Mouse (Mus musculus): ENCODE results near the gene Tdrd1. TPM values are rescaled to one million over a fixed set of nuclear protein-coding genes. Genes with fewer than 3 reads are reported as not detected.

The Tdrd1 gene
- total RNA-seq, 2 experiments from 2014 or later, result not detected

GRCm38 (mm10) chr19:56808771-56809170 is 17.2 kb upstream of the Tdrd1 start:
- TF ChIP-seq CTCF (IDR thresholded peaks at IDR 0.05), result peak; percentile 49
- H3K27ac ChIP-seq, result no peak overlapping the region
- no peak overlapping the region for H3K4me3 ChIP-seq
- intact Hi-C loops (cut with DNase I), result no loop called here
- DNase-seq, result no peak

DNA sequence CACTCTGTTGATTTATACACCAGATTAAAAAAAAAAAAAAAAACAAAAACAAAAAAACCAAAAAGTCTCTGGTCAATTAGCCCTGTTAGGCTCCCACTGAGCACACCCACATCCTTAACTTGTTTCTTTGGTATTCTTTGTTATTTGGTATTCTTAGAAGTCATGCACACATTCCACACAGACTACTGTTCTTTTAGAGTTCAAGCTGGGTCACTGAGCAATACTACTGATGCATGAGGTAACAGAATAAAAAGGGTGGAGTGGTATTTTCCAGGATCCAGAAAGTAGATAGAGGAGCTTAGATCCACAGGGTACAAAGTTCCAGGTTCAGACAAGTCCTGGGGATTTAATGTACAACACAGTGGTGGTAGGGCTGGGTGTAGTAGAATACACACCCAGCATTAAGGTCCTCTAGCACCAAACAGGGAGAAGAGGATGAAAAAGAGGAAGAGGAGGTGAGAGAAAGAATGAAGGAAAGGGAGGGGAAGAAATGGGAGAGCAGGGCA is 15.3 kb upstream of the Tdrd1 start:
- Histone ChIP-seq H3K27ac (no peak overlapping the region; the same call in 1 of the 2 replicates), H3K4me3 (no peak overlapping the region)
- TF ChIP-seq CTCF (IDR thresholded peaks at IDR 0.05), result no peak
- DNase-seq, result no peak
- intact Hi-C loops (cut with DNase I), result loop anchor here (10.0 kb wide), 2 partner anchors 386 to 554 kb away; partner anchors contain the start of gene Fam160b1

- peak; percentile 70 for TF ChIP-seq CTCF (IDR thresholded peaks at IDR 0.05)
- peak; percentile 68 for DNase-seq
- H3K27ac ChIP-seq, result no peak overlapping the region
- intact Hi-C loops (cut with DNase I), result loop anchor here (10.0 kb wide), 2 partner anchors 387 to 553 kb away; partner anchors contain the start of gene Fam160b1
- H3K4me3 ChIP-seq, result no peak overlapping the region
These were observed 14.4 kb upstream of the Tdrd1 start for GRCm38 (mm10) chr19:56811590-56811989.

DNA sequence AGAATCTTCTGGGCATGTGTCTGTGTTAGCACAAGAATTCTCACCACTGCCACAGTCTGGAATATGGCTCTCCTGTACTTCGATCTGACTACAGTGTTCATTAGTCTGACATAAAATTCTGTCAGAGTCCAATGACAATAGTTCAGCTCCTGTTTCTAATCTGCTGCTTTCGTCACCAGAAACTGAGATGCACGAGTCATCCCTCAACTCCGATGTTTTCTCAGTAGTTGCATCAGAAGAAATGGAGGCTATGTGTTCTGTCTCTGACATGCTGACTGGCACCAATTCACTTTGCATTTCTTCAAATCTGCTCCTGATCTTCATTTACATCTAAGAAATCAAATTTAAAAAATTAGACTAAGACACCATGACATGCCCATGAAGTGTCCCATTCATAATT is 12.6 kb upstream of the Tdrd1 start:
- H3K4me3 ChIP-seq, result no peak overlapping the region
- DNase-seq, result no peak
- intact Hi-C loops (cut with DNase I), result loop anchor here (10.0 kb wide), 2 partner anchors 389 to 551 kb away; partner anchors contain the start of gene Fam160b1
- H3K27ac ChIP-seq, result no peak overlapping the region
- no peak for TF ChIP-seq CTCF (IDR thresholded peaks at IDR 0.05)

- DNase-seq, result peak; percentile 64
- no peak for TF ChIP-seq CTCF (IDR thresholded peaks at IDR 0.05)
- Histone ChIP-seq H3K4me3 (peak overlapping the region; percentile 27), H3K27ac (peak overlapping the region; percentile 58)
- intact Hi-C loops (cut with DNase I), result loop anchor here (5.0 to 10.0 kb wide), 3 partner anchors 89 to 547 kb away; partner anchors contain the start of gene Fam160b1
These were observed 8.0 kb upstream of the Tdrd1 start for GRCm38 (mm10) chr19:56817851-56818526.

DNA sequence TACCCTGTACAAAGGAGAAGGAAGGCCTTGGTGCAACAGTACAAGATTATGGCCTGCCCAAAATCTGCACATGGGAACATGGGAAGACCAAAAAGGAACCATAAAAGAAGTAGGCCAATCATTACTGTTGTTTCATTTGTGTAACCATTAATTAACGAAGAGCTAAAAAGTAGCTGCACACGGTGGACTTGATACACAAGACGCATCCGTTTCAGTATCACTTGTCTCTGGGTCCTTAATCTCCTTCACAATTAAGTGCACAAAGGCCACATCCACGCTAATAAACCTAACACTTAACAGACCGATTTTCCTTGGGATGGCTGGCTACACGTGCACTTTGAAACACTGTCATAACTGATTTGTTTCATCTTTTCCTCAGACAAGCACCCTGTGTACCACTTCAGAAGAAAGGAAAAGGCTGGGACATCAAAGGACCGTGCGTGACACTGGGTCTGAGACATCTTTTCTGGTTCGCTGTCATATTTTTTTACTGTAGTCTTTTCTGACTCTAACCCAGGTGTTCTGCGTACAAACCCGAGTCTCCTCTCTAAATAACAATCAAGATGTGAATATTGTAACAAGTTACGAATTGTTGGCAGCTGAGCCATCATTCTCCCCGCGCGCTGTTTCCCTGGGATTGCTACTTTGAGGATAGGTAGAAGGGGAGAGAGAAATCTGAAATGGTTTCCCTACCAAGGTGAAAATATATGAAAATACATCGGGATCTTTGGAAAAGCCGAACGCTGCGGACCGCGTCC is 4.8 kb upstream of the Tdrd1 start:
- DNase-seq, result no peak
- intact Hi-C loops (cut with DNase I), result no loop called here
- H3K27ac ChIP-seq, result peak overlapping the region; percentile 99
- TF ChIP-seq CTCF (IDR thresholded peaks at IDR 0.05), result no peak
- peak overlapping the region; percentile 99 for H3K4me3 ChIP-seq

DNA sequence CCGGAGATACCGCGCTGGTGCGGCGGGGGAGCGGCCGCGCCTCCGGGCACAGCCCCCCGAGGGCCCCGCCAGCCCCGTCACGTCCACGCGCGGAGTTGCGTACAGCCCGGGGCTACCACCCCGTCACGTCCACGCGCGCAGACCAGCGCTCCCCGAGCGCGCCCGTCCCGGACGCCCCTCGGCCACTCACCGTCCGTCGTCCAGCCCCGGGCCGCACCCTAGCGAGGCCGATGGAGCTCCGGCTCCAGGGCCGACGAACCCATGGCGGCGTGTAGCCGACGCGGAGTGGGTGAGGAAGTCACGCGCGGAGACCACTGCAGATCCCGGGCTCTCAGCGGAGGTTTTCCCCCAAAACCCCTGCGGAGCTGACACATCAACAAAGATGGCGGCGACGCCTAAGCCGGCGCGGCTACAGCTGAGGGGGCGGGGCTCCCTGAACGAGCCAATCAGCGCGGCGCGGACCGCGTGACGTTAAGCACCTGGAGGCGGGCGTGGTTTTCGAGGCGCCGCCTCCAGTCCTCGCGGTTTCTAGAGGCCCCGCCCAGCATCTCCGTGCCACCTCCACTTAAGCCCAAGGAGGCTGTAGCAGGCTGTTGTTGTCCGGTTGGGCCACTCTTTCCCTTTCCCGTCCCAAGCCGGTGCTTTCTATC is 4.1 kb upstream of the Tdrd1 start, which contains the start of gene Ccdc186:
Gene Ccdc186, minus strand, starts transcription at position 393 of the 650 bp plus-strand sequence.
- H3K27ac ChIP-seq, result peak within 1 kb of the TSS; percentile 99
- intact Hi-C loops (cut with DNase I), result no loop called here
- no peak for TF ChIP-seq CTCF (IDR thresholded peaks at IDR 0.05)

GRCm38 (mm10) chr19:56822448-56822836 is 3.6 kb upstream of the Tdrd1 start:
- Histone ChIP-seq H3K27ac (peak overlapping the region; percentile 99), H3K4me3 (peak overlapping the region; percentile 99)
- intact Hi-C loops (cut with DNase I), result no loop called here
- TF ChIP-seq CTCF (IDR thresholded peaks at IDR 0.05), result no peak
- peak; percentile 24 for DNase-seq

More for the DNA sequence above, 4.1 kb upstream of the Tdrd1 start, which contains the start of gene Ccdc186:
- DNase-seq, result peak; percentile 98
- H3K4me3 ChIP-seq, result peak within 1 kb of the TSS; percentile 99

DNA sequence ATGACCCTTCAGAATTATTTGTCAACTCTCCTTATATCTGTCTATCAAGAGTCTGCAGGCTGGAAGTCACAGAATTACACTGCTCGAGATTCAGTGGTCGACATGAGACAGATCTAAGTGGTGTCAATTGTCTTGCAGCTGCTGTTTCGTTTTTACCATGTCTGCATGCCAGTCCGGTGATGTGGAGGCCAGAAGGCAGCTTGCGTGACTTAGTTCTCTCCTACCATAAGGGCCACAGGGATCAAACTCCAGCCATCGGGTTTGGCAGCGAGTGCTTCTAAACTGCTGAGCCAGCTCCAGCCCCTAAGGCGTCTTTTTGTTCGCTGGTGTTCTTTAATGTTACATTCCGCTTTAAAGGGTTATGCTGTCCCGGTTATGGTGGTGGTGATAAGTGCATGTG is 2.3 kb downstream of the Tdrd1 start:
- intact Hi-C loops (cut with DNase I), result no loop called here
- DNase-seq, result no peak
- Histone ChIP-seq H3K4me3 (no peak overlapping the region), H3K27ac (no peak overlapping the region)
- no peak for TF ChIP-seq CTCF (IDR thresholded peaks at IDR 0.05)

DNA sequence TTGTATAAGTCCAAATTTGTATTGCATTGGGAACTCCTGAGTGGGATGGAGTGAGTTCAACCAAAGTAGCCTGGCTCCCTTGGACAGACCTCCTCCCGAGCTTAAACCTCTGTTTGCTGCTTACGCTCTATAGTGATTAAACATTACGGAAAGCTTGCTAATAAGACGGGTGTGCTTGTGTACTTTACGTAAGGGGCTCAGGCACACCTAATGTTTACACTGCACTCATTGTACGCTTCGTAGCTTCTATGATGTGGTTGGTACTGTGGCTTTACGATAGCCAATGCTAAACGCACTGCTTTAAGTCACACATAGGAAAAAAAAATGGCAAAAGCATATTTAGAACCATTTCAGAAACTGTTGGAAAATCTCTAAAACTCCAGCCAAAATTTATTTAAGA is 3.3 kb downstream of the Tdrd1 start:
- intact Hi-C loops (cut with DNase I), result no loop called here
- no peak for DNase-seq
- no peak overlapping the region for H3K4me3 ChIP-seq
- H3K27ac ChIP-seq, result no peak overlapping the region
- TF ChIP-seq CTCF (IDR thresholded peaks at IDR 0.05), result no peak

DNA sequence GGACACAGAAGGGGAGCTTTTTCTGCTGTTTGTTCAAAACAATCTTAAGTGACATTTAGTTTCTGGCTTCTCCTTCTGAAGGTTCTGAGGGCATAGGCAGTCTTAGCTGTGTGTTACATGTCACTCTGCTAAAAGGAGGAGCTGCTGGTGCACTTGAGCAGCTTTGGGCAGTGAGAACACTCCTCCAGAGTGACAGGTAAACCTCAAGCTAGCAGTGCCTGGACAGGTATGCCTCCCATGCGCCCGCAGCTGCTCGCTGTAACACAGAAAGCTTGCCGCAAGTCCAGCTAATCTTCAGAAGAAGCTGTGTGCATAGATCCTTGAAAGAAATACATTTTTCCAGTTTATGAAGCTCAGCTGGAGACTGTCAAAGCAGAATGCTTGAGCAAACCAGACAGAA is 4.2 kb downstream of the Tdrd1 start:
- Histone ChIP-seq H3K4me3 (no peak overlapping the region), H3K27ac (no peak overlapping the region)
- intact Hi-C loops (cut with DNase I), result no loop called here
- DNase-seq, result no peak
- no peak for TF ChIP-seq CTCF (IDR thresholded peaks at IDR 0.05)

DNA sequence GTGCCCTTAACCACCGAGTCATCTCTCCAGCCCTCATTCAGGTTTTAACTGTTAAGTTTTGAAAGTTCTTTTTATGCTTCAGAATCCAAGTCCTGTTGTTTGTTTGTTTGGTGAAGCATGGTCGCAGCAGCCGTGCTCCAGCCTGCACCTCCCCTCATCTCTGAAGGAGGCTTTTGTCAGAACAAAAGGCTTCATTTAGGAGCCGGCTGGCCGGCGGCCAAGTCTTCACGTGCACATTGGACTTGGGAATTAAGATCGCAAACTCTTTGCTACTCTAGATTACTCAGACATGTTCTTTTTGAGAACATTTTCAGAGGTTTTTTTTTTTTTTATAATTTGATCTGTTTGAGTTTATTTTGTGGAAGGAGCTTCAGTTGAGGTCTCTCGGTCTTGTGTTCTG is 9.3 kb downstream of the Tdrd1 start:
- Histone ChIP-seq H3K4me3 (no peak overlapping the region), H3K27ac (no peak overlapping the region)
- no peak for DNase-seq
- intact Hi-C loops (cut with DNase I), result no loop called here
- no peak for TF ChIP-seq CTCF (IDR thresholded peaks at IDR 0.05)

Data from gastrocnemius, adult 2 months (tissue).